Mouse (Mus musculus) layer of hippocampus, adult 18-20 months (tissue): ENCODE measurements around the gene Mybpc3. TPM values are rescaled to one million over a fixed set of nuclear protein-coding genes. Genes with fewer than 3 reads are reported as not detected.

Experiments used
- DNase-seq, 2 experiments: peaks; one replicate each; pipeline ENCODE4 v3.0.0; 2022; ENCODE audit warnings: low spot score in 2 of 2
- long read RNA-seq: library from polyadenylated mRNA; stranded (forward); transcript quantifications from one replicate; pipeline ENCODE4 v2.0.0, GENCODE M21; 2021
- total RNA-seq, 2 experiments: library from RNA; stranded (reverse); gene quantifications; 2 replicates each; pipeline ENCODE4 v1.2.3; 2021

The Mybpc3 gene
- under 1 TPM; 0.12 to 0.18 TPM for total RNA-seq
- long read RNA-seq = 0 reads

- DNase-seq = no peak
Observed at GRCm38 (mm10) chr2:91117585-91118275, at the start of gene Mybpc3. Mybpc3 (plus strand) TSS chr2:91118144.

- DNase-seq = no peak
Observed at GRCm38 (mm10) chr2:91068162-91068871, 49.6 kb upstream of the Mybpc3 start.

GRCm38 (mm10) chr2:91068872-91069165 is 49.1 kb upstream of the Mybpc3 start:
- no peak for DNase-seq

DNA sequence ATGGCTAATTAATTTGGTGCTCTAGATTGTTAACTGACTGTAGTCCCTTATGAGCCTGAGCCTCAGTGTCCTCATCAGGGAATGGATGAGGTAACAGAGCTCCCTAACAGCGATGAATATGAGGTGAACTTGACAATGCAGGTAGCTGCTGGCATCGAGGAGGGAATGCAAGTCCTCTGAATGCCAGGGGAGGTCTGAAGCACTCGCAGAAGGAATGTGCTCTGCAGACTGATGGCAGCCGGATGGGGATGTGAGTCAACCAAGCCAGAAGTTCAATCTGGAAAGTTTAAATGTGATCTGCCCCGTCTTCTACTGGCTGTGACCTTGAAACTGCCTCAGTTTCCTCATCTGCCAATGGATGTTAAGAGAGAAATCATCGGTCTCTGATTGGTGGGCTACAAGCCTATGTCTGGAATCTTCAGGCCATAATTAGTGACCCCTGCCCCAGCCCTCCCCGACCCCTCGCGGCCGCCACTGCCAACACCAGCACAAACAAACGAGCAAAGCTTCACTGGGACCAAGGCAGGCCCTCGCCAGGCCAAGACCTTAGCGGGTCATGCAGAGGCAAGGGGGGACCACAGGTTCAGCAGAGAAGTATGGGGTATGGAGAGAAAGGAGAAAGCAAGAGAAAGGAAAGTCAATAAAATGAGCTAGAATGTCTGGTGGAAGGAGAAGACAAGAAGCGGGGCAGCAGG is 48.5 kb upstream of the Mybpc3 start:
- DNase-seq = no peak

DNA sequence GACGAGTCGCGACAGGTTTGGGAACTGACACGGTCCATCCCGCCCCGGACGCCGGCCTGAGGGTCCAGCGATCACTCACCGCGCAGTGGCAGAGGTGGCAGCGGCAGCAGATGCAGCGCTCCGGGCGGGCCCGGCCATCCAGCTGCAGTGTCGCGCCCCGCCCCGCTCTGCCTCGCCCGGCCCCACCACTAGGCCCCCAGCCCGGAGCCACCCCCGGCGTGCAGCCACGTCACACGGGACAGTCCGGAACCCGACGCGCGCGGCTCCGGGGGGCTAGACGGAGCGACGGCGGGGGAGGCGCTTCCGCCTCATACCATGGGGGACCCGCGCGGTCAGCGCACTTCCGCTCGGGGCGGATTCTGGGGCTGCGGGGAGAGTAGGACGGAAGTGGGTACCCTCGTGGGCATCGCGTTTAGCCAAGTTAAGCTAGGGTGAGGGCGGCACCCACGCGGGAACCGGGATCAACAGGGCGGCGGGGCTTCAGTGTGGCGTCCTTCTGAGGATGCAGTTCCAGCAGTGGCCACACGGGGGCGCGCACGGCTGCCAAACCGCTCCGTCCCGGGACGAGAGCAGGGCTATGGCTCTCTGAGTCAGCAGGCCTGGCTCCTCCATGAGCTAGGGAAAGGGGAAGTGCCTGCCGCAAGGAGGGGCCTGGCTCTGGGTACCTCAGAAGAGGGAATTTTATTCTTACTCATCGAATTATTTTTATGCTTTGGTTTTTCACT is 47.7 kb upstream of the Mybpc3 start, which contains the start of gene Slc39a13:
Slc39a13 (minus strand) TSS at position 342 of the 725 bp plus-strand sequence.
- peak; percentile 95 to 97 for DNase-seq

DNA sequence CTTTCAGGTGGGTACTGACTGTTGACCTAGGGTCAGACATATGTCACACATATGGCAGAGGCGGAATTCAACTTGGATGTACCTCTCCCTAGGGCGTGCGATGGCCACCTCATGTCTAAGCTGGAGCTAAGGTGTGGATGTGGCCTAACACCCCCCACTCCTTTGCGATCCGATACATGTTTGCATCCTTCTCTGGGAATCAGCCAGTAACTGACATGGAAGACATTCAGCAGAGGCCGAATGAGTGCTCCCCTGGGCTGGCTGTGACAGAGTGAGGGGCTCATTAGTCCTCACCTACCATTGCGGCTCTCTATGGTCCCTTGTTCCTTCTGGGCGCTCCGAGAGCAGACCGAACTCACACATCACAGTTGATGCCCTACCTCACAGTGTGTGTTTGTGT is 46.9 kb upstream of the Mybpc3 start:
- no peak for DNase-seq

DNA sequence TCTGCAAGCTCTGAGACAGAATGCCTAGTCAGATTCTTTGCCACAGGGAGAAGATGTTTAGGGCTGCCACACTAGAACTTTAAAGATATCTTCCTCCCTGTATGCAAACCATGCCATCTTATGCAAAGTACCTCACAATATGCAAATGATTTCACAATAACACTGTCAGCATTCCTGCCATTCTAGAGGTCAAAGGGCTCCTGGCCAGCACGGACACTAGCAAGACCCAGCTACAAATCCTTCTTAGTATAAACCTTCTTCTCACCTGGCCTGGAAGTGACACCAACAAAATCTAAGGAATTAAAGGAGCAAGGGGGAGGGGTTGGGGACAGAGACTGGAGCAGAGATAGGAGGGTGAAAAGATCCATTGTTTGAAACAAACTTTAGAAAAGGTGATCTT is 45.9 kb upstream of the Mybpc3 start:
- DNase-seq = no peak

- DNase-seq = no peak
Observed at GRCm38 (mm10) chr2:91077957-91078313, 40.0 kb upstream of the Mybpc3 start.

- DNase-seq = no peak
Observed at GRCm38 (mm10) chr2:91078314-91079025, 39.5 kb upstream of the Mybpc3 start.

DNA sequence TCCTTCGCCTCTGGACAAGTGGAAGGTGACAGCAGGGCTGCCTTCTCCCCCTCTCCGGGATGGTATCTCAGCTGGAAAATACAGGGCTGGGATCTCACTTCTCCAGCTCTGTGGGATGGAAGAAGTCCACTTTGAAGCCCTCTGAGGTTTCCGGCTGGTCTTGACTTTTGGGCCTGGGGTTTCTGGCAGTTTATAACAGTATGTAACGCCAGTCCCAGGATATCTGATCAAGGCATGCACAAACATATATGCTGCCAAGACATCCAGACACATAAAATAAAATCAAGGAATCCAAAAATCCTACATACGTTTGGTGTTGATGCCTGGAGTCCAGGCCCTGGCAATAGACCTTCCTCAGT is 38.9 kb upstream of the Mybpc3 start:
- DNase-seq = no peak

DNA sequence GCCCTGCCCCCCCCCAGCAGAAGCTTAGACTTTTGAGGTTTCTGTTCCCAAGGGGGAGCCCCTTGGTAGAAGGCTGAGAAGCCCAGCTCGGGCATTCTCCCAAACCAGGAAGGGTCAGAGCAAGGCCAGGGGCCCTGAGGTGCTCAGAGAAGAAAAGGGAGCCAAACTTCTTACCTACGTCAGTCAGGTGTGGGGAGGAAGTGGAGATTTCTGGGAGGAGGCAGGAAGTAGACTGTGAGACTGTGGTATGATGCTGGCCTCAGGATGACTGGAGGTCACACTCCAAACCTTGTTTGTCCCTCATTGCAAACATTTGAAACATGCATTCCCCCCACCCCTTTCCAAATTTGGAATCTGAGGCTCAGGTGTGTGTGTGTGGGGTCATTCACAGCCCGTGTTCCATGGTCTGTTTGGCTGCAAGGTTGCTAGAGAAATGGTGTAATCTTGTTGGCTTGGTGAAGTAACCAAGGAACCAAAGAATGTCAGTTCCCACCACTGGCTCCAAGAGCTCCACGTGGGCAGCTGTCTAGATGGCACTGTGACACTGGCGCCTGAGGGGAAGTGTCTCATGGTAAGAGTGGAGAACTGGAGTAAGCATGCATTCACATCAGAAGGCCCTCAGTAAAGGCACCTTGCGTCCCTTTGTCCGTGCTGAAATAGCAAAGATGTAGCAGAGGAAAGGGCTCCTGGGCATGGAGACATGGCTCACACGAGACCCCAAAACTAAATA is 37.0 kb upstream of the Mybpc3 start:
- DNase-seq = no peak

- DNase-seq = no peak
Observed at GRCm38 (mm10) chr2:91081775-91082695, 35.9 kb upstream of the Mybpc3 start, which contains the start of gene Spi1. Spi1 (plus strand) TSS chr2:91082390.

GRCm38 (mm10) chr2:91082844-91083243 is 35.1 kb upstream of the Mybpc3 start:
- no peak for DNase-seq

DNA sequence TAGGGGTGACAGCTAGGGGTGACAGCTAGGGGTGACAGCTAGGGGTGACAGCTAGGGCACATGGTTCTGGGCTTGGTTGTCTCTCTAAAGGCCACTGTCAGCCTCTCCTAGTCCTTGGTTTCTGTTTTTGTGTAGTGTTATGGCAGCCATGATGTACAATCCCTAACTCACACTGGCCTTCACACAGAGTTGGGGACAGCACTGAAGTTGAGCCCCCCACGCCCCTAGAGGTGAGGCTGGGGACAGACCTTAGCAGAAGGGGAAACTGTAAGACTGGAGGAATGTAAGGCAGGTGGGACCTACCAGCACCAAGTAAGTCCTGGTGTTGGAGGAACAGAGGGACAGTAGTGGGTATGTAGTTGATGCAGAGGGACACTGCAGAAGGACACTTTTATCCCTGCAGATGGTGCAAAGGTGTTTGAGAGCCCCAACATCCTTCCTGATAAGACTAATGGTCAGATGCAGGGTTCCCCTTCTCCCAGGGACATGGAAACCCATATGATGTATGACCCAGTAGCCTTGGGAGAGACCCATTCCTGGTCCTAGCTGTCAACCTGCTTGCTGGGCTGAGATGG is 34.5 kb upstream of the Mybpc3 start:
- no peak for DNase-seq

DNA sequence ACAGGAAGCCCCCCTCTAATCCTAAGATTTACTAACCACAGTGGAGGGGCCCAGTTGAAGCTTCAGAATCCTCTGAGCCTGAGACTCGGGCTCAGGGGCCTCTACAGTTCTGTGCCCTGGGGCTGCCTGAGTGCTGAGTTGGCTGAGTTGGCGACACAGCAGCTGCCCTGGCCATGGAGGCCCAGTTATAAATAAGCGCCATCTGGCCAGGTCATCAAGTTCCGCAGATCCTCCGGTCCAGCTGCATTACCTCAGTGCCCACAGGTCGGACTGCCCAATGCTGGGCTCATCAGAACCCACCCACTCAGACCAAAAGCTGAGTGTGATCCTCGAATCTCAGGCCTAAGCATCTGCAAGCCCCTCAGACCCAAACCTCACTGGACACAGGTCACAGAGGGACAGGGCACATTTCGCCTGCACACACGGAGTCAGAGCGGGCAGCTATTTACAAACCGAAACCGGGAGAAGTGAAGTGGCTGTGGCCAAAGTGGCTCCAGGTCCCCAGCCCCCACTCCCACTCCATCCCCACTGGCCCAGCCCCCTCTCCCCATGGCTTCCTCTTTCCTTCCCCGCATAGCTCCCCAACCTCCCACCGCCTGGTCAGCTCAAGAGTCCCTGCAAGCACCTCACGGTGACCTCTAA is 33.6 kb upstream of the Mybpc3 start:
- DNase-seq = no peak

DNA sequence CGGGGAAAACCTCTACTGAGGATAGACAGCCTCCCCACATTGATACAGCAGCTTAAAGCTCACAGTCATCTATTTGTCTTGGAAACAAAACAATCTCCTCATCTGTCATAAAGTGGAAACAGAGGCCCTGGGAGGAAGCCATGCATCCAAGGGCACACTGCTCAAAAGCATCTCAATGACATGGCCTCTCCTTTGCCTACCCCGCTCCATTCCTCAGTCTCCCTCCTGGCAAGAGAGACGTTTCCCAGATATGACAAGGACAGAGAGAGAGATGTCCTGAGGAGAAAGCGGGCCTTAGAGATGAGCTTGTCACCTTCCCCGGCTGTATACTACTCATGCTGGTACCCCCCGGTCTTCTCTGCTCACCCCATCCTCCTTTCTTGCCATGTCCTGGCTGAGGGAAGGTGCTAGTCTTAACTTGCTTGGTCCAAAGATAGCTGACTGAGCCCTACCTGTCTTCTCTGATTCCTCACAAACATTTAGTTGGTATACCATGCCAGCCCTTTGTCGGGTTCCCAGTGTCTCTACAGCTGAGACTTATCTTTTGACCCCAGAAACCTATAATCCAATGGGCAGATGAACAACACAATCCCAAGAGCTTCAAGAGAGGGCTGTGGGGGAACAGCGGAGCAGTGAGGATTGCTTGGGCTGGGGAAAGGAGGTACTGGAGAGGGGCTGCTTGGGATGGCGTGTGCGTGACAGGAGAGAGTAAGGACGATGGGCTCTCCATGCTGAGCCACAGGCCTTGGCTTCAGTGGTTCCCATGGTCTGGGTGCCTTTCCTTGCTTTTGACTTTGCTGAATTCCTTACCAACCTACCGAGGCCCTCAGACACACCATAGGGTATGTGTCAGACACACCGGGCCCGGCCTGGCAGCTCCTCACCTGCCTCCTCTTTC is 32.2 kb upstream of the Mybpc3 start:
- DNase-seq = no peak
